Mouse (Mus musculus) telencephalon, adult 2 months (tissue): ENCODE measurements around the gene Cped1.

Experiments used
- DNase-seq: peaks from one replicate; pipeline ENCODE4 v3.0.0-alpha.2; 2011; ENCODE audit warnings: low read depth, low spot score

Cped1 gene

DNA sequence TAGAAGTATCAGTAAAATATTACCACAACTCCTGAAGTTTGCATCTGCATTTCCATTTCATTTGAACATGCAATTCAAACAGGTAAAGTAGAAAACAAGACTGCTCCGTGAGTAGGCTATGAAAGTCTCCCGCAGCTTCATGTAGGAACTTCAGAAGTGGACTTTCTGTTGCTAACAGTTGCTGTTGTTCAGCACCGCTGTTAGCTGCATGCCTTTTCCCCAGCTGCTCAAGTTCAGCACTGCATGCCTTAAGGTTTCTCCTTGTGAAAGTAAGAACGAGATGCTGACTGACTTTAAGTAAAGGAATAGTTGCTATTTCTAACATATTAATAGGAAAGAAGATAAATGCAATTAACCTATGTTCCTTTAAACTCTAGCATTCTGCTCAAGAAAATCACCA lies 306.3 kb downstream of the Cped1 start:
- no peak for DNase-seq

DNA sequence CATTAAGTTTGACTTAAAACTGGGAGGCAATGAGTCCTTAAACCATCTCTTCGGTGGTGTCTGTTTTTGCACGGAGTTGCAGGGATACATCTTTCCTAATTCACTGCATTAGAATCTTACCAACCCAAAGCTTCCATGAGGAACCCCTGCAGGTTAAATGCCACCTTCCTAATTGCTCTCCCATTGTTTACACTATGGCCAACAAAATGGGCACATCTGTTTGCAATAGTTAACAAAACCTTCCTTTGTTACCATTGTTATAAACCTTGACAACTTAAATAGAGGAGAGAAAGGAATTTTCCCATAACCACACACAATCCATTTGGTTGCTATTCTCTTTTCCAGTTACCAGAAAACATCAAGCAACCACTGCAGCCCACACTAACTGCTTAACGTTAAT lies 308.2 kb downstream of the Cped1 start:
- no peak for DNase-seq

DNA sequence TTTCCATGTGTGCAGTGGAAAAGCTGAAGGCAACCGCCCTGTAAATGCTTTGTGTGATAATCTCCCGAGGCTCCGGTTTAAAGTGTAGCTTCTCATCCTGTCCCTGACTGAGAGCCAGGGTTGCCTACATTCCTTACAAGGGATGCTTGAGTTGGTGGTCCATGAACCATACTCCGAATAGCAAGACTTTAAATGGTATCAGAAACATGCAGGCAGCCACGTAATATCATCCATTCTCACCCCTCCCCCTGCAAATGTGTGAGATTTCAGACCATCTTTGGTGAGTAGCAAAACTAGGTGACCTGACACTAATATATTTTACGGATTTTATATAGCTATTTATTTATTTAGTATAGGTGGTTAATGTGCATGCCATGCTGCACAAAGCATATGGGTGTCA lies 311.3 kb downstream of the Cped1 start:
- no peak for DNase-seq

DNA sequence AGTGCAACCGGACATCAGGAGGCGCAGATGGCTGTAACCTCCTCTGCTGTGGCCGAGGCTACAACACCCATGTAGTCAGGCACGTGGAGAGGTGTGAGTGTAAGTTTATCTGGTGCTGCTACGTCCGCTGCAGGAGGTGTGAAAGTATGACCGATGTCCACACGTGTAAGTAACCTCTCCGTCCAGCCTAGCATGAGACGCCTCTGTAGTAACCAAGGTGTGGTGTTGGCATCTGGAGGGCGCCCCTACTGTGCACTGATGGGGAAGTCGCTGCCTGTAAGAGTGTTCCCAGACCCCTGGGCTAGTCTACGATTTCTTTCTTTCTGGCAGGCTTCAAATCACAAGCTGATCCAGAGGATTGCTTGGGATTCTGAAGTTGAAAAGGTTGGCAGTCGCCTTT lies 312.3 kb downstream of the Cped1 start:
- no peak for DNase-seq
